Mouse (Mus musculus): ENCODE measurements at regions not wholly inside any gene's neighbourhood (a gene's known extent, or its start where the extent isn't known, plus 50 kb on each side); places are given as distances from the start of the nearest gene placed in this dataset.

- ATAC-seq (replicated peaks) = no peak
- H3K36me3 ChIP-seq = no peaks in the 10 kb centered on the region
- H3K9ac ChIP-seq (replicated peaks) = no peak overlapping the region
- 10% methylated on average over 7 of the region's 7 CpGs for WGBS
- H3K27ac ChIP-seq (replicated peaks) = no peak overlapping the region
- H3K4me2 ChIP-seq (replicated peaks) = no peak overlapping the region
- peaks cover 8% of the 10 kb centered on the region for H3K4me1 ChIP-seq
- no peak overlapping the region for H3K4me3 ChIP-seq
- no peaks in the 10 kb centered on the region for H3K27me3 ChIP-seq
- H3K9me3 ChIP-seq = no peaks in the 10 kb centered on the region
These were observed 1501.3 kb upstream of the Got2 start for GRCm38 (mm10) chr8:97389651-97390050.

- ATAC-seq (replicated peaks) = no peak
- peaks cover 8% of the 10 kb centered on the region for H3K4me1 ChIP-seq
- H3K9ac ChIP-seq (replicated peaks) = no peak overlapping the region
- H3K27me3 ChIP-seq = no peaks in the 10 kb centered on the region
- no peak overlapping the region for H3K4me3 ChIP-seq
- 36% methylated on average over 2 of the region's 2 CpGs for WGBS
- H3K4me2 ChIP-seq (replicated peaks) = no peak overlapping the region
- no peaks in the 10 kb centered on the region for H3K36me3 ChIP-seq
- H3K27ac ChIP-seq (replicated peaks) = no peak overlapping the region
- H3K9me3 ChIP-seq = no peaks in the 10 kb centered on the region
These were observed 1500.8 kb upstream of the Got2 start for GRCm38 (mm10) chr8:97389149-97389548.

GRCm38 (mm10) chr8:97374911-97375771 is 1486.8 kb upstream of the Got2 start:
- Histone ChIP-seq H3K4me2 (replicated peaks) (no peak overlapping the region), H3K36me3 (no peaks in the 10 kb centered on the region), H3K9me3 (no peaks in the 10 kb centered on the region), H3K27ac (replicated peaks) (no peak overlapping the region), H3K4me3 (no peak overlapping the region), H3K4me1 (no peaks in the 10 kb centered on the region), H3K9ac (replicated peaks) (no peak overlapping the region), H3K27me3 (no peaks in the 10 kb centered on the region)
- ATAC-seq (replicated peaks) = no peak
- 85% methylated on average over 3 of the region's 3 CpGs for WGBS

- Histone ChIP-seq H3K27me3 (no peaks in the 10 kb centered on the region), H3K9me3 (no peaks in the 10 kb centered on the region), H3K27ac (replicated peaks) (no peak overlapping the region), H3K4me2 (replicated peaks) (no peak overlapping the region), H3K4me1 (no peaks in the 10 kb centered on the region), H3K36me3 (no peaks in the 10 kb centered on the region), H3K9ac (replicated peaks) (no peak overlapping the region), H3K4me3 (no peak overlapping the region)
- 84% methylated on average over 6 of the region's 6 CpGs for WGBS
- no peak for ATAC-seq (replicated peaks)
These were observed 1458.3 kb upstream of the Got2 start for GRCm38 (mm10) chr8:97346630-97347029.

- no peak for ATAC-seq (replicated peaks)
- H3K4me3 ChIP-seq = no peak overlapping the region
- H3K27me3 ChIP-seq = no peaks in the 10 kb centered on the region
- no peaks in the 10 kb centered on the region for H3K9me3 ChIP-seq
- H3K4me2 ChIP-seq (replicated peaks) = no peak overlapping the region
- no peaks in the 10 kb centered on the region for H3K4me1 ChIP-seq
- H3K36me3 ChIP-seq = no peaks in the 10 kb centered on the region
- no peak overlapping the region for H3K9ac ChIP-seq (replicated peaks)
- no peak overlapping the region for H3K27ac ChIP-seq (replicated peaks)
- WGBS = 41% methylated on average over 4 of the region's 4 CpGs
These were observed 1427.2 kb upstream of the Got2 start for GRCm38 (mm10) chr8:97315497-97315896.

- 65% methylated on average over 7 of the region's 7 CpGs for WGBS
- H3K9ac ChIP-seq (replicated peaks) = no peak overlapping the region
- no peak overlapping the region for H3K27ac ChIP-seq (replicated peaks)
- H3K36me3 ChIP-seq = no peaks in the 10 kb centered on the region
- ATAC-seq (replicated peaks) = no peak
- no peaks in the 10 kb centered on the region for H3K4me1 ChIP-seq
- H3K4me3 ChIP-seq = no peak overlapping the region
- no peaks in the 10 kb centered on the region for H3K9me3 ChIP-seq
- no peak overlapping the region for H3K4me2 ChIP-seq (replicated peaks)
- H3K27me3 ChIP-seq = no peaks in the 10 kb centered on the region
These were observed 1420.0 kb upstream of the Got2 start for GRCm38 (mm10) chr8:97308304-97308703.

GRCm38 (mm10) chr8:97270582-97270981 is 1382.2 kb upstream of the Got2 start:
- no peak overlapping the region for H3K27ac ChIP-seq (replicated peaks)
- H3K9me3 ChIP-seq = no peaks in the 10 kb centered on the region
- 12% methylated on average over 3 of the region's 3 CpGs for WGBS
- no peak overlapping the region for H3K4me2 ChIP-seq (replicated peaks)
- no peaks in the 10 kb centered on the region for H3K36me3 ChIP-seq
- peaks cover 3% of the 10 kb centered on the region; the same call in 1 of the 2 replicates for H3K4me1 ChIP-seq
- no peak overlapping the region for H3K9ac ChIP-seq (replicated peaks)
- no peaks in the 10 kb centered on the region for H3K27me3 ChIP-seq
- no peak for ATAC-seq (replicated peaks)
- no peak overlapping the region for H3K4me3 ChIP-seq

- WGBS = 78% methylated on average over 1 of the region's 1 CpGs
These were observed 1372.6 kb upstream of the Got2 start for GRCm38 (mm10) chr8:97260964-97261363.

GRCm38 (mm10) chr8:97254169-97254568 is 1365.8 kb upstream of the Got2 start:
- no peak for ATAC-seq (replicated peaks)
- Histone ChIP-seq H3K27me3 (no peaks in the 10 kb centered on the region), H3K27ac (replicated peaks) (no peak overlapping the region), H3K4me3 (no peak overlapping the region), H3K4me1 (peaks cover 6% of the 10 kb centered on the region; the same call in 1 of the 2 replicates), H3K9ac (replicated peaks) (no peak overlapping the region), H3K9me3 (no peaks in the 10 kb centered on the region), H3K4me2 (replicated peaks) (no peak overlapping the region), H3K36me3 (no peaks in the 10 kb centered on the region)

More at GRCm38 (mm10) chr8:97260964-97261363, 1372.6 kb upstream of the Got2 start:
- no peak; the same call in 1 of the 2 replicates for ATAC-seq (replicated peaks)
- Histone ChIP-seq H3K9ac (replicated peaks) (no peak overlapping the region), H3K27me3 (no peaks in the 10 kb centered on the region), H3K4me1 (no peaks in the 10 kb centered on the region), H3K4me3 (no peak overlapping the region), H3K27ac (replicated peaks) (no peak overlapping the region), H3K9me3 (no peaks in the 10 kb centered on the region), H3K4me2 (replicated peaks) (no peak overlapping the region), H3K36me3 (no peaks in the 10 kb centered on the region)

- 80% methylated on average over 3 of the region's 3 CpGs for WGBS
- Histone ChIP-seq H3K4me3 (no peak overlapping the region), H3K4me1 (peaks cover 6% of the 10 kb centered on the region; the same call in 1 of the 2 replicates), H3K36me3 (no peaks in the 10 kb centered on the region), H3K27me3 (no peaks in the 10 kb centered on the region), H3K9ac (replicated peaks) (no peak overlapping the region), H3K27ac (replicated peaks) (no peak overlapping the region), H3K9me3 (no peaks in the 10 kb centered on the region), H3K4me2 (replicated peaks) (no peak overlapping the region)
- no peak for ATAC-seq (replicated peaks)
These were observed 1363.9 kb upstream of the Got2 start for GRCm38 (mm10) chr8:97252232-97252631.

- Histone ChIP-seq H3K9me3 (no peaks in the 10 kb centered on the region), H3K27me3 (no peaks in the 10 kb centered on the region), H3K4me1 (peaks cover 6% of the 10 kb centered on the region; the same call in 1 of the 2 replicates), H3K9ac (replicated peaks) (no peak overlapping the region), H3K4me3 (no peak overlapping the region), H3K36me3 (no peaks in the 10 kb centered on the region), H3K4me2 (replicated peaks) (no peak overlapping the region), H3K27ac (replicated peaks) (no peak overlapping the region)
- no peak for ATAC-seq (replicated peaks)
- WGBS = 32% methylated on average over 5 of the region's 5 CpGs
These were observed 1363.1 kb upstream of the Got2 start for GRCm38 (mm10) chr8:97251458-97251865.

GRCm38 (mm10) chr8:97234551-97235107 is 1346.3 kb upstream of the Got2 start:
- ATAC-seq (replicated peaks) = no peak
- Histone ChIP-seq H3K4me1 (no peaks in the 10 kb centered on the region), H3K36me3 (no peaks in the 10 kb centered on the region), H3K27ac (replicated peaks) (no peak overlapping the region), H3K4me3 (no peak overlapping the region), H3K9me3 (no peaks in the 10 kb centered on the region), H3K4me2 (replicated peaks) (no peak overlapping the region), H3K27me3 (no peaks in the 10 kb centered on the region), H3K9ac (replicated peaks) (no peak overlapping the region)
- WGBS = 65% methylated on average over 4 of the region's 4 CpGs
